In the genomic region with DNA sequence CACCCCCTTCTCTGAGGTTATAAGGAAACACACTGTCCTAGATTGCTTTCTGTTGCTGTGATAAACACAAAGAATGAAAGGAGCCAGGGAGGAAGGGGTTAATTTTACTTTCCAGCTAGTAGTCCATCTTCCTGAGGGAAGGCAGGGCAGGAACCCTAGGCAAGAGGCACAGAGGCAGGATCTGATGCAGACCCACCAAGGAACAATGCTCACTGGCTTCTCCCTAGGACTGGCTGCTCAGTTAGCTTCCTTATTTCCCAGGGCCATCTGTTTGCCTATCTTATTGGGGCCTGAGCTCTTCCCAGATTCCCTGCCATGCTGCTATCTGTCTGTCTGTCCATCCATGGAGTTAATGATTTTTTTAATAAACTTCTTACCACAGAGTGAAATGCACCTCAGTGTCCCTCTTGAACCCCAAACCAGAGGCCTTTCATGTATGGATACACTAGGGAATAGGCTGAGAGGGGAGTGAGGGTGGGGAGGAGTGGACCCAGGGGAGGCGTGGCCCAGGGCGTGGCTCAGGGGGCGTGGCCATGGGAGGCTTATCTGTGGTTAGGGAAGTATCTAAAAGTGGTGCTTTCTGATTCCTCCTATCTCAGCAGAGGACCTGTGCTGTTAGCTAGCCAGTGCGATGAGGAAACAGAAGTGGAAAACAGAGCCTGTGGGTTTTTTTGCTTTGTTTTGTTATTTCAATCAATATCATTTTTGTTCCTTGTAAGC, we compare ENCODE assay signal across 9 mouse cellular contexts.
DNase-seq lines count a peak whose midpoint lies in the region; ATAC-seq lines count a peak whose summit lies in the region.
"Had no signal": no experiment of that assay in that cellular context is flagged by ENCODE, and none has a peak within 500 bp of the region (broad histone marks: within the 10 kb centered on the region; RNA-seq: fewer than 3 reads in every experiment).

No protein-coding gene starts in this region.

- peak; percentile 55 for DNase-seq in testis, postnatal 10 days (ENCODE audit: low spot score)
- no peak for DNase-seq in testis, postnatal 14 days (ENCODE audit: low spot score)
- DNase-seq in adrenal gland, adult 8-10 months, result no peak
- DNase-seq: cerebellum, adult 9-10 months had no signal

- peak; percentile 14 to 46; a peak in 1 of 4 replicates for ATAC-seq in hematopoietic stem cell, adult 5-6 weeks (replicated peaks in 1 of 2; ENCODE audit: insufficient read depth in 1 of 2, low FRiP score in 2 of 2, low TSS enrichment in 1 of 2, low read depth in 1 of 2, poor library complexity in 2 of 2, severe bottlenecking in 2 of 2)
- peak; percentile 76 for ATAC-seq in megakaryocyte, adult 5-6 weeks (ENCODE audit: poor library complexity, severe bottlenecking)
- no peak for ATAC-seq in activated CD4-positive, CD25-positive, alpha-beta regulatory T cell, adult 4 months
- ATAC-seq in inflammation-experienced regulatory T-cells, adult 6 months, result no peak
- ATAC-seq: forebrain, embryonic 15.5 days had no signal

Comparison
In these comparisons a context has a peak if more than half of its experiments do, and no peak if none do; other contexts are left out.
1. ATAC-seq: peak in hematopoietic stem cell, adult 5-6 weeks (2 of 2) and megakaryocyte, adult 5-6 weeks (single experiment); none in activated CD4-positive, CD25-positive, alpha-beta regulatory T cell, adult 4 months (single experiment) and inflammation-experienced regulatory T-cells, adult 6 months (single experiment).